Mouse (Mus musculus) spleen, adult 2 months (tissue): ENCODE data around the gene C530025M09Rik. TPM values are rescaled to one million over a fixed set of nuclear protein-coding genes. Genes with fewer than 3 reads are reported as not detected.

Experiments
- DNase-seq, 2 experiments: peaks; one replicate each; pipeline versions ENCODE4 v3.0.0 to v3.0.0-alpha.2; 2012 to 2021; ENCODE audit warnings: low spot score in 2 of 2, low read depth in 1 of 2
- H3K27ac ChIP-seq: fragments of 200-500 bp; 2 replicates; pipeline ENCODE4 v1.5.1; 2012; ENCODE audit warnings: low read length, inconsistent platforms; ENCODE audit not compliant: insufficient read depth
- H3K27me3 ChIP-seq: fragments of 200-500 bp; 2 replicates; pipeline ENCODE4 v1.6.1; 2012; ENCODE audit warnings: mild to moderate bottlenecking, moderate library complexity, low read length, inconsistent platforms; ENCODE audit not compliant: control insufficient read depth, insufficient read depth
- H3K36me3 ChIP-seq: fragments of 200-500 bp; 2 replicates; pipeline ENCODE4 v1.6.1; 2012; ENCODE audit warnings: mild to moderate bottlenecking, low read length, inconsistent platforms; ENCODE audit not compliant: control insufficient read depth, insufficient read depth
- H3K4me1 ChIP-seq: fragments of 200-500 bp; 2 replicates; pipeline ENCODE4 v1.6.1; 2011; ENCODE audit warnings: inconsistent platforms; ENCODE audit not compliant: control insufficient read depth, insufficient read depth, insufficient read length
- H3K4me3 ChIP-seq: fragments of 200-500 bp; 2 replicates; pipeline ENCODE4 v1.5.1; 2011; ENCODE audit warnings: mild to moderate bottlenecking, inconsistent platforms; ENCODE audit not compliant: insufficient read depth, insufficient read length; ENCODE audit errors: extremely low read depth
- CTCF ChIP-seq: fragments of 200-500 bp; IDR thresholded peaks from 2 replicates; pipeline ENCODE4 v1.5.1; 2011; ENCODE audit warnings: mild to moderate bottlenecking, inconsistent platforms; ENCODE audit not compliant: insufficient read depth, insufficient read length, insufficient replicate concordance; ENCODE audit errors: extremely low read depth
- POLR2A ChIP-seq: fragments of 200-500 bp; IDR thresholded peaks from 2 replicates; pipeline ENCODE4 v1.6.1; 2011; ENCODE audit warnings: low read depth, low read length, inconsistent platforms
- WGBS: fragments of 180-500 bp; shearing (Covaris S2); methylation state at CpG from one replicate; pipeline ENCODE4 v1.1.7; 2018; 5-methylcytosine and 5-hydroxymethylcytosine counted together
- polyA plus RNA-seq: library from polyadenylated mRNA; depleted of rRNA; stranded (reverse); fragments of >200 nt; gene quantifications from 2 replicates; pipeline ENCODE4 v1.2.3, GENCODE M21; 2012; rRNA removed

Gene C530025M09Rik
- polyA plus RNA-seq, result not detected in 2 replicates

DNA sequence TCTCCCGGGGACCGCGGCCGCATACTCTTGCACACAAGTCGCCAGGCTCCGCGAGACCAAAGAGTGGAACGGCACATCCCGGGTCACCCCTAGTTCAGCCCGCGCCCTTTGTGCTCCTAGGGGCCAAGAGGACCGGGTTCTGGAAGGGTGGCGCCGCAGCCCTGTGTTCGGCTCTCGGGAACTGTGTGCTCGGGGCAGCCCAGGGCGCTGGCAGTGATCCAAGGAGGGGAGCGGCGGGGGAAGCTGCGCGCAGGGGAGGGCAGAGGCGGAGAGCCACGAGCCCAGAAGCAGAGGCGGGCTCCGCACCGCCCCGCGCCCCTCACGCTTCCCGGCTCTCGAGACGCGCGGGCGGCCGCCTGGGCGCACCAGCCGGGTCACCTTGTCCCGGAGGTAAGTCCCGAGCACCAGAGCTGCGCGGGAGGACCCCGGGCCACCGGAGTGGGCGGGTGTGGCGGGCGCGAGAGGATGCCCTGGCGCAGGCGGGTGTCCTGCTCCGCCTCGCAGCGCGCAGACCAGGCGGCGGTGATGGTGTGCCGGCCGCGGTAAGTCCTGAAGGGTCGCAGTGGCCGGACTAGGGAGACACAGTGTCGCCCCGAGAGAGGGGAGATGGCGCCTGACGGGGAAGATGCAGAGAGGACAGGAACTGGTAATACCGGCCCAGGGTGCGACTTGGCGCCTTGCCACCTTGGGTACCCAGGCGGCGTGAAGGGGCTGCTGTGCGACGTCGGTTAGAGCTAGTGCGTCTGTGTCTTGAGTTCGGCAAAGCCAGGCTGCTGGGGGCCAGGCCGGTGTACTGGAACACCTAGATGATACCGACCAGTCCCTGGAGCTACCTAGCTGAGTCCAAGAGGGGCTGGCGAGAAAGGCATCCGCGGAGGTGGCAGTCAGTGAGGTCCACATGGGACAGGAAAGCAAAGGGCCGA, at the start of gene C530025M09Rik:
Gene C530025M09Rik (minus strand): TSS at position 678 of the 923 bp plus-strand sequence.
- 5% methylated on average over 79 of the region's 82 CpGs for WGBS
- DNase-seq, result no peak
- TF ChIP-seq POLR2A (no peak), CTCF (no peak)
- H3K27ac ChIP-seq, result no peak within 1 kb of the TSS
- no peak within 1 kb of the TSS for H3K4me3 ChIP-seq
- H3K27me3 ChIP-seq, result peaks cover 5% of the 10 kb centered on the region; the same call in 1 of the 2 replicates
- H3K4me1 ChIP-seq, result no peaks in the 10 kb centered on the region
- H3K36me3 ChIP-seq, result no peaks in the 10 kb centered on the region

DNA sequence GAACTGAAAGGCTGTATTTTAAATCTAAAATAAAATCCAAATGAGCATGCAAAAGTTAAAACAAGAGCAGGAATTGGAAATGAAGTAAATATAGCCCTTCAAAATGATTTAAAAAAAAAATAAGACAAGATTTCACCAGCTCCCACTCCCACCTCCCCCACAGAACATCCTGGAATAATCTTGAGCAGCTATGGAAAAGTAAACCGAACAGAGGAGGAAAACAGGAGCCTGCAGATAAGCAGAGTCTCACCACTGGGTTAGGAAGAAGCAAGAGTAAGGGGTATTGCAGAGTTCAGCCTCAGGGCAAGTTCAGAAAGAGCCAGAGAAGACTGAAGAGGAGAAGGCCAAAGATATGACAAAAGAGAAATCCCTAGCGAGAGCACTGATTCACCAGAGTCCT, 46.9 kb upstream of the C530025M09Rik start:
- H3K27me3 ChIP-seq, result no peaks in the 10 kb centered on the region
- H3K4me1 ChIP-seq, result no peaks in the 10 kb centered on the region
- WGBS, result 54% methylated on average over 2 of the region's 2 CpGs
- no peak overlapping the region for H3K4me3 ChIP-seq
- no peak for DNase-seq
- no peaks in the 10 kb centered on the region for H3K36me3 ChIP-seq
- TF ChIP-seq POLR2A (no peak), CTCF (no peak)
- H3K27ac ChIP-seq, result no peak overlapping the region

DNA sequence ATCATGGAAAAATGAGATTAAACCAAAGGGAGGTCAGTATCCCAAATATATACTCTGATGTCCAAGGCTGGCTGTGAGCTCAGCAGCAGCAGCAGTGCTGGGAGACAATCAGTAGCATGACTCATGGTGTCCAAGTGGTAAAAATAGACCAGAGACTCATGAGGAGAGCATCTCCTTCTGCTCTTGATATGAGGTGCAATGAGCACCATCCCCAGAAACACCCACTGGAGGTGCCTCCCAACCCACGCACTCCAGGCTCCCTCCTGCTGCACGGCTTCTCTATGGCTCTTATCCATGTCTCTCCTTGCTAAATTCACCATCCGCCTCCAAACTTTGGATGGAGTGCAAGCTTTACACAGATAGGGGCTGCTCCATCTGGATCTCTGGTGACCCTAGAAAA, 42.3 kb upstream of the C530025M09Rik start:
- H3K4me3 ChIP-seq, result no peak overlapping the region
- 90% methylated on average over 3 of the region's 3 CpGs for WGBS
- H3K36me3 ChIP-seq, result no peaks in the 10 kb centered on the region
- no peak overlapping the region for H3K27ac ChIP-seq
- H3K27me3 ChIP-seq, result no peaks in the 10 kb centered on the region
- H3K4me1 ChIP-seq, result no peaks in the 10 kb centered on the region
- no peak for DNase-seq
- TF ChIP-seq POLR2A, result no peak
- TF ChIP-seq CTCF, result no peak

DNA sequence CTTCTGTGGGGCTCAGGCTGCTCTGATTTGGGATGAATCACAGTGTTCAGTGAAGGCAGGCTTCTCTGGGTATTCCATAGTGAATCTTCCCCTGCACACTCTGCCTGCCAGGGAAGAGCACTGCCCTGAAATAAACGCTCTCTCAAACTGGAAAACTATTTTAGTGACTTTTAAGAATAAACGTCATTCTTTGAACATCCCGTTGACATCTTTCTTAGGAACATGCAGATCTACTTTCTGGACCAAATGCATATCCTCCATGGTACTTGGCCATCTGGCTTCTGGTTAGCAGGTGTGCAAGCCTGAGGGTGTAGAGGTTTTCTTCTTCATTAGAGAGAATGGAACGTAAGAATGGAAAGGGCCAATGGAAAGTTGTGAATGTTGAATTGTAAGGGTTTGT, 41.5 kb upstream of the C530025M09Rik start:
- TF ChIP-seq CTCF (no peak), POLR2A (no peak)
- H3K4me1 ChIP-seq, result no peaks in the 10 kb centered on the region

DNA sequence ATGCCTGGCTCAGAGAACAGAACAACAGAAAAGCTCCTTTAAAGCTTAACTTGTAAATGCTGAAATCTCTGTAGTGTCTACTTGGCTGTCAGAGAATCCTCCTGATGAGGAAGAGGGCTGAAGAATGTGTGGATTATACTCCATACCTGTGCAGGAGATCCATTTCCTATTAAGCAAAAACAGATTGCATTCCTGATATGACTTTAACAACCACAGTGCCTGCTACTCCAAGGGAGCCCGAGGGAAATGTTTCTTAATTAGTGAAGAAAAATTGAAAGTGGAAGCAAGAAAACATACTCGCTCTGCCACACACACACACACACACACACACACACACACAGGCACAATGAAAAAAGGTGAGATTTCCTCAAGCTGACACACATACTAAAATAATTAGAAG, 39.5 kb upstream of the C530025M09Rik start:
- no peaks in the 10 kb centered on the region for H3K36me3 ChIP-seq
- TF ChIP-seq CTCF (no peak), POLR2A (no peak)
- 84% methylated on average over 2 of the region's 2 CpGs for WGBS
- no peak overlapping the region for H3K27ac ChIP-seq
- H3K27me3 ChIP-seq, result no peaks in the 10 kb centered on the region
- no peak for DNase-seq
- no peak overlapping the region for H3K4me3 ChIP-seq
- no peaks in the 10 kb centered on the region for H3K4me1 ChIP-seq

More for the DNA sequence above, 41.5 kb upstream of the C530025M09Rik start:
- DNase-seq, result no peak
- 85% methylated on average over 4 of the region's 4 CpGs for WGBS
- H3K27ac ChIP-seq, result no peak overlapping the region
- H3K36me3 ChIP-seq, result no peaks in the 10 kb centered on the region
- H3K4me3 ChIP-seq, result no peak overlapping the region
- H3K27me3 ChIP-seq, result no peaks in the 10 kb centered on the region

DNA sequence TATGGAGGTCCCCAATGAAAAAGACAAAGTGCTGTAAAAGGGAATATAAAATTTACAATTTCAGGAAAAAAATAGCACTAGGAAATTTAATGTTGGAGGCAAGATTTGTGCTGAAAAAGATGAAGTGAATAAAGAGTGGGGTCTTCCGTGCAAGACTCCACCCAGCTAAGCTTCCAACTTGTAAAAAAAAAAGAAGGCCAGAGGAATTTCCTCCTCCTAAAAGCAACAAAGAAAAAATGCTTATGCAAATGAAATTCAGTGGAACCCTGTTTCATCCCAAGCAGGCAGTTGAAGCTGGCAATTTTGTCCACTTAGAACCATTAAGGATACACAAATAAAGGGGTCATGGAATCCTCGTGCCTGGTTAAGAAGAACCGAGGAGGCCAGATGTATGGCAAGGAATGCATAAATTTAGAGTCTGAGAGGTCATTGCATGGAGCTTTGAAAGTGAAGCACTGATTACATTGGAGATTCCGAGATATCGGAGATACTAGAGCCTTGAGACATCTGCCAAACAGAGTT, 35.0 kb upstream of the C530025M09Rik start:
- DNase-seq, result no peak
- no peaks in the 10 kb centered on the region for H3K36me3 ChIP-seq
- H3K4me3 ChIP-seq, result no peak overlapping the region
- no peaks in the 10 kb centered on the region for H3K27me3 ChIP-seq
- TF ChIP-seq POLR2A (no peak), CTCF (no peak)
- no peaks in the 10 kb centered on the region for H3K4me1 ChIP-seq
- WGBS, result 79% methylated on average over 5 of the region's 5 CpGs
- H3K27ac ChIP-seq, result no peak overlapping the region

DNA sequence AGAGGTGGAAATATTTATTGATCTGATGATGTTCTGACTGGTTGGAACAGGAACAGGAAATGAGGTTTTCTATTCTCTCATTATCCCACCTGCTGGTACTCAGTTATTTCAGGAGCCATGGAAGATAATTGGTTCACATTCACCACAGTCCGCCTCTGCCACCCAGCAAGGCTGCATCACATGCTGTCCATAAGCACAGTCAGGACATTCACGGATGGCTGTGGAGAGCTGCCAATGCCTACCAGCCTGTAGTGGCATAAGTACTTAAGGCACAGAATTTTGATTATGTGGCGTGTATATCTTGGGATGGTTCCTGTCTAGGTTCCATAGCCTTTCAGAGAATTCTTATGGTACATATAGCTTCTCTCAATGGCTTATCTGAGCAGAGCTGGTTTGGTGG, 30.0 kb upstream of the C530025M09Rik start:
- DNase-seq, result no peak
- no peaks in the 10 kb centered on the region for H3K4me1 ChIP-seq
- no peak overlapping the region for H3K4me3 ChIP-seq
- TF ChIP-seq CTCF, result no peak
- no peak for TF ChIP-seq POLR2A
- WGBS, result 90% methylated on average over 3 of the region's 3 CpGs
- no peaks in the 10 kb centered on the region for H3K27me3 ChIP-seq
- no peaks in the 10 kb centered on the region for H3K36me3 ChIP-seq
- H3K27ac ChIP-seq, result no peak overlapping the region
